Mouse (Mus musculus) retina, embryonic 14.5 days (tissue): ENCODE data around the gene Acvr1b.

Experiments
- DNase-seq: peaks from one replicate; pipeline ENCODE4 v3.0.0-alpha.2; 2015; ENCODE audit warnings: low spot score

Acvr1b gene

GRCm38 (mm10) chr15:101173421-101174211, at the start of gene Acvr1b:
Gene Acvr1b (plus strand): TSS chr15:101174067.
- peak; percentile 92 for DNase-seq

DNA sequence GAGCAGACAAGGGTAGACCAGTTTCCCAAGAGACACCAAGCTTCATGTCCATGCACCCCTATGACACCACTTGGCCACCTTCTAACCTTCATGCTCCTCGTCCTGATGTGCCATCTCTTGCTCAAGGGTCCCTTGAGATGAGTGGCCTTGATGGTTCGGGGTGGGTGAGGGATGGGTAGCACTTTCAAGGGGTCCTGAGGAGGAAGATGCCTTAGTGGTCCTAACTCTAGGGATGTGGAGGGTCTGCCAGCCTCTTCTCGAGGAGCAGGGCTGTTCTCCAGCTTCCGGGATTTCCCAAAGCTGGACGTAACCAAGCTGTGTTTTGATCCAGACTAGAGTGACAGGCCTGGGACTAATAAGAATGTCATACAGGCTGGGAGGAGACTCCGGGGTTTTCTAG, 48.3 kb upstream of the Acvr1b start:
- no peak for DNase-seq

DNA sequence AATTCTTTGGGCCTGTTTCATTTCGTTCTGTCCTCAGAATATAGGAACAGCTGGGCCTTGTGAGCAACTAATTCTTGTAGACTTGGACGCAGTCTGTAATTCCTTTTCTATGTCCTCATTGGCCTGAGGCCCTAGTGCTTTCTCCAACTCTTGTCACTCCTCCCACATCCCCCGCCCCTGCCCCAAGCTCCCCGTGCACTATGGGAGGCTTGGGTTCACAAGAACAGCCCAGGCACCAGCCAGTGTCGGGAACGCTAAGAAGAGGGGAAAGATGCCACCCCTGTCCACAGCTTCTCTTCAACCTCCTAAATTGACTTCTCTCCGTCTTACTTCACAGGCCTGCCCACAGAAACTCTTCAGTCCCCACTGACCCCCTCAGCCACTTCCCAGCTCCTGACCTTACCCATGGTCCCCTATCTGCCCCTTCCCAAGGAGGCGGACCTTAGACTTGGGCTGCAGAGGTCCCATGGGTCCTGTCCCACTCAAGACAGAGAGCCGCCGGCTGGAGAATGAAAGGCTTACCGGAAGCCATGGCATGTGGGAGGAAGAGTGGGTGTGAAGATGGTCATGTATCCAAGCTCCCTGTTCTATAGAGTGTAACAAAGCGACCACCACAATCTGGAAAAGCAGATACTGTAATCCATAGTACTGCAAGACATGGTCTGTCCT, 46.9 kb upstream of the Acvr1b start:
- no peak for DNase-seq

DNA sequence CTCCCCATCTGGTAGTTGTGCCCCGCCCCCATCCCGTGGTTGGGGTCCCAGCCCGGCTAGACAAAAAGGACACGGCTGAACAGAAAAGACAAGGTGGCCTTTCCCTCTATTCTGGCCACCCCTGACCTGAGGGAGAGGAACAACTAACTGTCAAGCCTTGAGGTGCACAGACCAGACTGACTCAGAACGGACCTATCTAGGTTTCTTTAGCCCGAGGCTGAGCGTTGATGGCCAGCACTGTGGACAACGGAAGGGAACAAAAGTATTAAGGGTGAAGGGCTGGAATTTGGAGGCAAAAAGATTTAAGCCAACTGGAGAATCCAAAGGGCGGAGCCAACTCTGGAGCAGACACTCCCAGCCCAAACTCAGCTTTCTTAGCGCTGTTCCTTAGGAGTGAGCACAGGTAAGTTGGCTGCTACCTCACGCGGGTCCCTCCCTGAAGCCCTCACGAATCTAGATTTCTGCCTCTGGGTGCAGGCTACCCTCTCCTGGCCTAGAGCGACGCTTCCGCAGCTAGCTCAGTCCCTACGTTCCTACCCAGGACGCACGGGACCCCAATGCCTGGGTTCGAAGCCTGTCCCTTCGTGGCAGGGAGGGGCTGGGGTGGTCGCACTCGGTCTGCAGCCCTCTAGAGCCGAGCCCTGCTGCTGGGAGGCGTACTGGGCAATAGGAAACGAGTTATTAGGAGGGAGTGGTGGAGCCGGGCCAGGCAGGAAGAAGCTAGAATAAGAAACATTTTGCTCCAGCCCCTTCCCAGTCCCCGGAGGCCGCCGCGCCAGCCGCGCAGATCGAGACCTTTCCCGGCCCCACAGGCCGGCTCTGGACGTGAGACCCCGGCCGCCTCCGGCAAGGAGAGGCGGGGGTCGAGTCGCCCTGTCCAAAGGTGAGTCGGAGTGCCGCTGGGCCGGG, 45.4 kb upstream of the Acvr1b start, which contains the start of gene Acvrl1:
Gene Acvrl1 (plus strand): TSS at position 342 of the 909 bp plus-strand sequence.
- DNase-seq, result no peak

DNA sequence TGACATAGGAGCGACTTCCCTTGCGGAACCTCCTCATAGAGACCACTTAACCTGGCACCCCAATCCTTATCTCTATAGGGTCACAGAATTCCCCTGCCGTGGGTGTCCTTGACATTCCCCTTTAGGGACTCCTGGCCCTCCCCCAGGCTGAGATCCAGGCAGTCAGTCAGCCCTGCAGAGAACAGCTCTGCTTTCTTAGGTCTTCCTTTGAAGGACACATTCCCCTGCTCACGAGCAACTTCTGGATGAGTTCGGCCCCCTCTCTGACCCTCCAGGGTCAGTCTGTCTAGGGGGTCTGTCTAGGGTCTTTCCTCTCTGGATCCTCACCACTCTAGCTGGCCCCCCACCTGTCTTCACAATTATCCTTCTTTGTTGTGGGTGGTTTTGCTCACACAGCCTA, 44.5 kb upstream of the Acvr1b start:
- DNase-seq, result no peak

DNA sequence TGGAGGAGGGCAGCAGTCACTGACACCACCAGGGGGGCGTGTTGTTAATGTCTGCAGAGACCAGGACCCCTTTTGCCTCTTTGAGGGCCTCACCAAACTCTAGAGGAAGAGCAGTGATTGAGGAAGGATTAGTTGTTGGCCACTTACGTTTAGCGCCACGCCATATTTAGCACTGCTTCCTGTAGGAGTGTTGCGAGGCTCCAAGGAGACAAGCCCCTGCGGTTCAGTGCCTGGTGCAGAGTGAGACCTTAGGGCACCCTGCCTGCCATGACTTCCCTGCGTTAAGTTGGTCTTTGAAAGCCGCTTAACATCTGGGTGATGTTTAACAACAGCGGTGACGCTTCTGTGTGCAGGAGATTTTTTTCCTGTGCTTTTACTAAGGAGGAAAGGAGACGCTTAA, 42.4 kb upstream of the Acvr1b start:
- DNase-seq, result no peak

- DNase-seq, result no peak
Measured at GRCm38 (mm10) chr15:101132041-101132440, 41.8 kb upstream of the Acvr1b start.

DNA sequence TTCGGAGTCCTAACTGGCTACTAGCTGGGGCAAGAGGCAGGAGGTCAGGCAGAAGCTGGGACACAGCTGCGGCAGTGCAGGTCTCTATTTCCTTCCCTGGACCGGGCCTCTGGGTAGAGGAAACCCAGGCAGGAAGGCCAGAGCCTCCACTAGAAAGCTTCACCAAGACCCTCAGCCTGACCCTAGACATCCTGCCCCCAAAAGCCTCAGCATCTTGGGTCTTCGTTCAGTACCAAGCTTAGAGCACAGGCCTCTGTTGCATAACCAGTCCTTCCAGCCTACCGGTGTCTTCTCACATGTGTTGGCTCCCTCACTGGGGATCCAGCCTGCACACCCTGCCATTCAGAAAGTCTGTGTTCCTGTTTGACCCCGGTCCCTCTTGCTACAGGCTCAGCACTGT, 41.1 kb upstream of the Acvr1b start:
- DNase-seq, result no peak

DNA sequence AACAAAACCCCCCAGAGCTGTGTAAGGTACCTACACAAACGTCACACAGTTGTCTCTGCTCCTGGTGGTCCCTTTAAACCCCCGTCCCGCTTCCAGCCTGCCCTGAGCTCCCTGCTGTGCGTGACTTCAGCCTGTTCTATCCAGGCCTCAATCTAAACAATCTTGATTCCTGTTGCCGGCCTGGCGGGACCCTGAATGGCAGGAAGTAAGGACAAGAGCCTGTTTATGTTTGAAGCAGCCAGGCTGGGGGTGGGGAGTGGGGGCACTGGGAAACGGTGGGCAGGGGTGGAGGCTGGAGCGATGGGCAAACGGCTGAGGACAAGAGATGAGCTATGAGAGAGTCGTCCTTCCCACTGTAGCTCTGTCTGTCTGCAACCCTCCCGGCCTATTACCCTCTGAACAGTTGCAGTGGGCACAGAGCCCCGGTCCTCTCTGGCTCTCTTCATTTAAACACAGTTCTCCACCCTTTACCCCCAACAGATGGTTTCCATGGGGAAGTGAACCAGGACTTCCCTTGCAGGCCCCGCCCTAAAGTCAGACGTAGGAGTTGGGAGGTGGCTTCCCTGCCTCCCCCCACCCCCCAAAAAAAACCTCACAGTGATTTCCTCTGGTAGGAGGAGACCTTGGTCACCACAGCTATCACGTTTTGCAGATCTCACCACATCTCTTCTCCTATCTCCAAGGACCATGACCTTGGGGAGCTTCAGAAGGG, 39.7 kb upstream of the Acvr1b start:
- DNase-seq, result no peak

GRCm38 (mm10) chr15:101135405-101135804, 38.5 kb upstream of the Acvr1b start:
- DNase-seq, result no peak

DNA sequence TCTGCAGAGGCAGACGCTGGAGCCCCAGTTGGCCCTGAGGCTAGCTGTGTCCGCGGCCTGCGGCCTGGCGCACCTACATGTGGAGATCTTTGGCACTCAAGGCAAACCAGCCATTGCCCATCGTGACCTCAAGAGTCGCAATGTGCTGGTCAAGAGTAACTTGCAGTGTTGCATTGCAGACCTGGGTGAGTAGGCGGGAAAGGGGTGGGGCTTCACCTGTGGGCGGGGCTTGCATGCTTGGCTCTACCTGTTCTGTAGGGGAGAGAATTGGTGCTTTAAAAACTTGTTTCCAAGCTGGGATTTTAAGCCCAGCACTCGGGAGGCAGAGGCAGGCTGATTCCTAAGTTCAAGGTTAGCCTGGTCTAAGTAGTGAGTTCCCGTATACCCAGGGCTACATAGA, 36.4 kb upstream of the Acvr1b start:
- DNase-seq, result no peak

DNA sequence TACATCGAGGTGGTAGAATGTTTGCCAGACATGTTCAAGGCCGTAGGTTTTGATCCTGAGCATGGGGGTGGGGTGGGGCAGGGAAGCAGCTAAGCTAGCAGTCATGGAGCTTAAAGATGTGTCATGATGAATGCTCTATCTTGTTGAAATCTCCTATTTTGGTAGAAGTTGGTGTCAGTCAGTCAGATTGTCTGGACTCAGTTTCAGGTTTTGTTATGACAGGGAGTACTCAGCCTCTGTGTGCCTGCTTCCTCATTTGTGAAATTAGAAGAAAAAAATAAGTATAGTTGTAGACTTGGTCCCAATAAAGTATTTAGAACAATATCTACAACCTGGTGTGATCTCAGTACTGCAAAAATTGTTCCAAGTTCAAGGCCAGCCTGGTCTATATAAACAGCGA, 35.2 kb upstream of the Acvr1b start:
- DNase-seq, result no peak

DNA sequence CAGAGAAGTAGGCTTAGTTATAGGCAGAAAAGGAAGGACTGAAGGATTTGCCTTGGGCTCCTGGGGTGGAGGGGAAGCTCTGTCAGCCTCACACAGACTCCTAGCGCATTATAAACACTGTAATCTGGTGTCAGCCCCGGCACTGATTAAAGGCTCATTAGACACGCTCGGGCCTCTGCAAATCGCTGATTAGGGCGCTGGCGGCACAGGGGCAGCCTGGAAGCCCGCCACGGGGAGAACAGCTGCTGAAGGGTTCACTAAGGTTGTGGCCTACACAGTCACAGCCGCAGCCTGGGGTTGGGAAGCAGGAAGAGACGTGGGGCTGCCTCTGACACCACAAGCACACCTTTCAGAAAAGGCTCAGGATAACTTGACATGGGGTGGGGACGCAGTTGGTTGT, 34.0 kb upstream of the Acvr1b start:
- DNase-seq, result peak; percentile 65

- DNase-seq, result no peak
Measured at GRCm38 (mm10) chr15:101140587-101140986, 33.3 kb upstream of the Acvr1b start.

DNA sequence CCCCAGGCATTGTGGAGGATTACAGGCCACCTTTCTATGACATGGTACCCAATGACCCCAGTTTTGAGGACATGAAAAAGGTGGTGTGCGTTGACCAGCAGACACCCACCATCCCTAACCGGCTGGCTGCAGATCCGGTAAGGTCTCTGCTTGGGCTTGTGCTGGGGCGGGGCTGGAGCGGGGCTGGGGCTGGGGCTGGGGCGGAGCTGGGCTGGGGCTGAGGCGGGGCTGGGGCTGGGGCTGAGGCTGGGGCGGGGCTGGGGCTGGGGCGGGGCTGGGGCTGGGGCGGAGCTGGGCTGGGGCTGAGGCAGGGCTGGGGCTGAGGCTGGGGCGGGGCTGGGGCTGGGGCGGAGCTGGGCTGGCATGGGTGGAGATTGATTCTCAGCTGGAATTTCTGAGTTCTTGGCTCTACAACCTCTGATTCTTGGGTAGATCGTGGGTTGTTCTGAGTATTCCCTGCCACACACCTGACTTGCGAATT, 32.8 kb upstream of the Acvr1b start:
- peak; percentile 71 for DNase-seq

DNA sequence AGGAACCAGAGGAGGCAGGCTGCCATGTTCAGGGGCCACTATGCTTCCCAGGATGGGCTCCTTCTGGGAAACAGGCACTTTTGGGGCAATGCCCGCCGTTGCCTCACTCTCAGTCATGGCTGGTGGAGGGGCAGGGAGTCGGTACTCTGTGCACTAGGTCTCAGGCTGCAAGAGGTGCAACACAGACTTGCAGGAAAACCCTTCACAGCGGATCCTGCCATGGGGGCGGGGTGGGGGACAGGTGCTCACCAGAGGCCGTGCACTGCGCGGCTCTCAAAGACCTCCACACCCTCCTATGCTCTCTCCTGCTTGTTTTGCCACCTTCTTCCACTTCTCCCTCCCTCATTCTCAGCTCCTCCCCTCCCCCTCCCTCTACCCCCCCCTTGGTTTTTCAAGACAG, 31.2 kb upstream of the Acvr1b start:
- no peak for DNase-seq

DNA sequence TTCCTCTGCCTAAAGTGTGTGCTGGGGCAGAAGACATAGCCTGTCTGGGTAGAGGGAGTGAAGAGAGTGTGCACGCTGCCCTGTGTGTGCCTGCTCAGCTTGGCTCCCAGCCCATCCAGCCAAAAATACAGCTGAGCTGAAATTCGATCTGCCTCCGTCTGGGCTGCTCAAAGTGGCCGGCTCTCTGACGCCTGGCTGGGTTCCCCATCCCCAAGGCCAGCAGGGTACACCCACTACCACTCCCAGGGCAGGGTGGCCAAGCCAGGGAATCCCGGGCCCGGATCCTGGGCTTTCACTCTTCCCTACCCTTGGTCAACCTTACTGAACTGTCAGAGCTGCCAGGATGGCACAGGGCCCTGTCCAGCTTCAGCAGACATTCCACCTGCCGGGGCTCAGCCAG, 30.4 kb upstream of the Acvr1b start:
- no peak for DNase-seq

DNA sequence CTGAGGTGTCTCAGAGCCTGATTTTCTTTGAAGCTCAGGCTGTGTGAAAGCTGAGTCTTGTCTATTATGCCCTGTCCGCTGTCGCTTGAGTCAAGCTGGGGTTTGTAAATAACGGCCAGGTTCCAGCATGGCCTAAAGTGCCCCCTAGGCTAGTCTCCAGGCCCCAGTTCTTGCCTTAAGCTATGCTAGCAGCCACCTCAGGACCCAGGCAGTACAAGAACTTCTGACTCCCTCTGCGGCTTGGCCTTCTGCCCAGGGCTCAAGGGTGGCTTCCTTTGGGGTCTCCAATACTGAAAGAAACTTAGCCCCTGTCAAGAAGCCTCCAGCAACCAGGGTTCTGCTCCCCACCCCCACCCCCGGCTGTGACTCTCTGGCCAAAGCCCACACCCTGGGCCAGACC, 29.7 kb upstream of the Acvr1b start:
- DNase-seq, result no peak

- no peak for DNase-seq
Measured at GRCm38 (mm10) chr15:101144779-101145178, 29.1 kb upstream of the Acvr1b start.

DNA sequence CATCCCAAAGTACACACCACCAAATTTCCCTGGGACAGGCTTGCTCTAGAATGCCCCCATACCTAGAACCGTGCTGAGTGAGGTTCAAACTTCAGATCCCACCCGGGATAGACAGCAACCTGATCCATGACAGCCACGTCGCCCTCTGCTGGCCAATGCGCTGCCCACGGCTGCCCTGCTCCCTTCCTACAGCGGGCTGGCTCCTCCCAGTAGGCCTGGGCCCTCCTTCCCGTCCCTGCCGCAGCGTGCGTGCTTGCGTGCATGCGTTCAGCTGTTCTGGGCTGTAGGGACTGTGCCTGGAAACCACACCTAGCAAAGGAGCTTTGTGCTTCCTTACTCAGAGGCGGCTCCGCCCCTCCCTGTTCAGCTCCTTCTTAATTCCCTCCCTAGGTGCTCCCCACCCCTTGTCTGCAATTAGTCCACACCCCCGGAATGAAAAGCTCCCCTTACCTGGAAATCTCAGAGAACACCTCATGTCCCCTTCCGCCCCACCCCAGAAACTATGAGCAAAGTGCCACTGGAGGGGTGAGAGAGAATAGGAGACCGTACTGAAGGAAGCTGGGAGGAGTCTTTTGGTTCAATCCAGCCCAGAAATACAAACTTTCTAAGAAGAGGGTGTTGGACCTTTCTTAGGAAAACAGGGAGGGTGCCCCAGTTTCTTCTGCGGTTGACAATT, 28.3 kb upstream of the Acvr1b start:
- peak; percentile 97 for DNase-seq
